Mouse (Mus musculus) midbrain, embryonic 14.5 days (tissue): ENCODE results near the gene Hnrnpl. TPM values are rescaled to one million over a fixed set of nuclear protein-coding genes. Genes with fewer than 3 reads are reported as not detected.

Experiments used
- ATAC-seq: fragments of 200-750 bp; cut with Nextera tagmentation; 2 replicates; pipeline ENCODE4 v1.8.0; 2017; ENCODE audit warnings: moderate number of reproducible peaks, moderate library complexity; ENCODE audit not compliant: low FRiP score, low TSS enrichment
- DNase-seq: peaks from one replicate; pipeline ENCODE4 v3.0.0-alpha.2; 2015
- H3K27ac ChIP-seq: fragments of 300-500 bp; sonication (generic); replicated peaks from 2 replicates; pipeline ENCODE4 v1.5.1; 2014; ENCODE audit warnings: mild to moderate bottlenecking, low read depth, low read length, moderate library complexity
- H3K27me3 ChIP-seq: fragments of 300-500 bp; sonication (generic); 2 replicates; pipeline ENCODE4 v1.6.1; 2014; ENCODE audit warnings: low read length, control low read depth, mixed read lengths; ENCODE audit not compliant: control insufficient read depth, insufficient read depth
- H3K36me3 ChIP-seq: fragments of 300-500 bp; sonication (generic); 2 replicates; pipeline ENCODE4 v1.6.1; 2014; ENCODE audit warnings: low read length, control low read depth; ENCODE audit not compliant: control insufficient read depth, insufficient read depth
- H3K4me1 ChIP-seq: fragments of 300-500 bp; sonication (generic); 2 replicates; pipeline ENCODE4 v1.6.1; 2014; ENCODE audit warnings: mild to moderate bottlenecking, antibody characterized with exemption, low read length, control low read depth; ENCODE audit not compliant: control insufficient read depth, insufficient read depth
- H3K4me2 ChIP-seq: fragments of 300-500 bp; sonication (generic); 2 replicates; pipeline ENCODE4 v1.6.1; 2014; ENCODE audit warnings: mild to moderate bottlenecking, low read length, moderate library complexity
- H3K4me3 ChIP-seq: fragments of 300-500 bp; sonication (generic); replicated peaks from 2 replicates; pipeline ENCODE4 v1.5.1; 2014; ENCODE audit warnings: low read depth, low read length
- H3K9ac ChIP-seq: fragments of 300-500 bp; sonication (generic); replicated peaks from 2 replicates; pipeline ENCODE4 v1.6.1; 2014; ENCODE audit warnings: mild to moderate bottlenecking, low read length, moderate library complexity
- H3K9me3 ChIP-seq: fragments of 300-500 bp; sonication (generic); 2 replicates; pipeline ENCODE4 v1.6.1; 2016; ENCODE audit warnings: low read length, control low read depth, mixed read lengths; ENCODE audit not compliant: control insufficient read depth
- WGBS: fragments of 180-500 bp; shearing (Covaris S2); extraction: QIAGEN DNeasy Blood & Tissue Kit; methylation state at CpG from one replicate; pipeline ENCODE4 v1.1.7; 2014; 5-methylcytosine and 5-hydroxymethylcytosine counted together
- polyA plus RNA-seq: library from polyadenylated mRNA; unstranded; fragments of >200 nt; fragmentation: Nextera tagmentation; extraction: Ambion mirVana; gene quantifications from 2 replicates; pipeline ENCODE4 v1.2.1, GENCODE M21; 2014

The Hnrnpl gene
- polyA plus RNA-seq, 1 experiment from 2014 or later = 170 TPM

DNA sequence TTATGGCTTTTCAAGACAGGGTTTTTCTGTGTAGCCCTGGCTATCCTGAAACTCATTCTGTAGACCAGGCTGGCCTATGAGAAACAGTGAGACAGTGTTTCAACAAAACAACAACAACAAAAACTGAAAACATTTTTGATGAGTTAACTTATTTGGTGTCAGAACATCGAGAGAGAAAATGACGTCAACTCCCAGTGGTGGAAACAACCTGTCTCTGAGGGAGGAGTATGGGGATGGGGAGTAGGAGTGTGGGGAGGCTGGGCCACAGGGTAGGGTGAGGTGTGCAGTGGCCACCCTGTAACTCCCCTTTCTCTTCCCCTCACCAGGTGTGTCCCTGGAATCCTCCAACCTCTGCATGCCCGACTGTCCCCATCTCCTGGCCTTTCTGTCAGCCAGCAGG, 13.8 kb upstream of the Hnrnpl start:
- no peak overlapping the region for H3K4me3 ChIP-seq

DNA sequence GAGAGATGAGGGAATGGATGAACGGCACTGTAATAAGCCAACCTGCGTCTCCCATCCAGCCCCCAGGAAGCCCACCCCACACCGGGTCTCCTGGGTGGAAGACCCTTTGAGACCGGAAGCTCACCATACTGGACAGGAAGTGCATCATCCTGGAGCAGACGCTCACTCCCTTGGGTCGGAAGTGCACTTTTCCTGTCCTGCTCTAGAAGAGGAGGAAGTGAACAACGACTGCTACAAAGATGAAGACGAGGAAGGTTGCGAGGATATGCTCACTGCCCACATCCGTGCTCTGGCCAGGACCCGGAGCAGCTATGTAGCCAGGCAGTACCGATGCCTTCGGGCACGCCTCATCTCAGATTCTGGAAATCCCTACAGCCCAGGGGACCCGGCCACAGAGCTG, 12.5 kb upstream of the Hnrnpl start:
- ATAC-seq (no peak), DNase-seq (no peak)
- Histone ChIP-seq H3K27me3 (no peaks in the 10 kb centered on the region), H3K4me2 (no peak overlapping the region), H3K36me3 (no peaks in the 10 kb centered on the region), H3K9me3 (no peaks in the 10 kb centered on the region), H3K9ac (no peak overlapping the region), H3K27ac (no peak overlapping the region), H3K4me1 (no peaks in the 10 kb centered on the region), H3K4me3 (no peak overlapping the region)
- 86% methylated on average over 15 of the region's 15 CpGs for WGBS

More for the DNA sequence above, 13.8 kb upstream of the Hnrnpl start:
- Histone ChIP-seq H3K9ac (no peak overlapping the region), H3K9me3 (no peaks in the 10 kb centered on the region), H3K4me1 (no peaks in the 10 kb centered on the region), H3K27ac (no peak overlapping the region), H3K27me3 (no peaks in the 10 kb centered on the region), H3K36me3 (no peaks in the 10 kb centered on the region), H3K4me2 (no peak overlapping the region)
- ATAC-seq (no peak), DNase-seq (no peak)
- 85% methylated on average over 3 of the region's 3 CpGs for WGBS

DNA sequence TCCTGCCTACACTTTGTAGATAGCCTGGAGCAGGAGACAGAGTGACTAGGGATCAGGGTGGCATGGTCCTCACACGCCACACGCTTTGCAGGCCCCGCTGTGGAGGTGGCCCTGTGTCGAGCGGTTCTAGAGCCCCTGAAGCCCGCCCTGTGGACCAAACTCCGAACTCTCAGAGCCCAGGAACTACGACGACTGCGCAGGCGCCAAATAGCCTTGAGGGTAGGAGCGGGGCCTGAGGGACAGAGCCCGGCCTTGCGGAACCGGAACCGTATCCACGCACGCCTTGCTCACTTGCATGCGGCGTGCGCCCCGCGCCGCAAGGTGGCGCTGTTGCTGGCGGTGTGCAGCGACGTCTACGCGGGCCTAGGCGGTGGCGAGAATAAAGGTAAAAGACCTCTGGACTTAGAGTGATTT, 11.8 kb upstream of the Hnrnpl start:
- 0 out of 2 replicates have a peak overlapping the region, but pooled peaks have one; percentile 12 for H3K4me3 ChIP-seq
- no peaks in the 10 kb centered on the region for H3K27me3 ChIP-seq
- 14% methylated on average over 32 of the region's 32 CpGs for WGBS
- H3K9me3 ChIP-seq = no peaks in the 10 kb centered on the region
- peak overlapping the region; percentile 14; the same call in 1 of the 2 replicates for H3K9ac ChIP-seq
- H3K27ac ChIP-seq = no peak overlapping the region
- H3K36me3 ChIP-seq = no peaks in the 10 kb centered on the region
- peak; percentile 64 for ATAC-seq
- peak overlapping the region; percentile 45 for H3K4me2 ChIP-seq
- peak; percentile 84 for DNase-seq
- H3K4me1 ChIP-seq = no peaks in the 10 kb centered on the region

DNA sequence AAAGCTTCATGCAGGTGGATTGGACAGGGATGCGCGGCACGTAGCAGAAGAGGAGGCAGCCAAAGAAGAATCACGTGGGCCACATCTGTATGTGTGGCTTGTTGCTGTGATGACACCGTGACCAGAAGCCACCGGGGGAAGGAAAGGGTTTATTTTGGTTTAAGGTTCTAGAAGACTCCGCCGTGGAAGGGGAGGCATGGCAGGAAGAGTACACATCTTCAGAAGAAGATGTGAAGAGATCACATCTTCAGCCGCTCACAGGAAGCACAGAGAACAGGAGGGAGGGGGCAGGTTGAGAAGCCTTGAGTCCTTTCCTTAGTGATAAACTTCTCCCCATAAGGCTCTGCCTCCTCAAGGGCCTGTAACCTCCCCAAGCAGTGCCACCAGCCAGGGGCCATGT, 8.3 kb upstream of the Hnrnpl start:
- DNase-seq (no peak), ATAC-seq (no peak)
- WGBS = 95% methylated on average over 9 of the region's 9 CpGs
- Histone ChIP-seq H3K36me3 (no peaks in the 10 kb centered on the region), H3K9ac (no peak overlapping the region), H3K27me3 (no peaks in the 10 kb centered on the region), H3K4me3 (no peak overlapping the region), H3K27ac (no peak overlapping the region), H3K9me3 (no peaks in the 10 kb centered on the region), H3K4me2 (no peak overlapping the region), H3K4me1 (no peaks in the 10 kb centered on the region)

DNA sequence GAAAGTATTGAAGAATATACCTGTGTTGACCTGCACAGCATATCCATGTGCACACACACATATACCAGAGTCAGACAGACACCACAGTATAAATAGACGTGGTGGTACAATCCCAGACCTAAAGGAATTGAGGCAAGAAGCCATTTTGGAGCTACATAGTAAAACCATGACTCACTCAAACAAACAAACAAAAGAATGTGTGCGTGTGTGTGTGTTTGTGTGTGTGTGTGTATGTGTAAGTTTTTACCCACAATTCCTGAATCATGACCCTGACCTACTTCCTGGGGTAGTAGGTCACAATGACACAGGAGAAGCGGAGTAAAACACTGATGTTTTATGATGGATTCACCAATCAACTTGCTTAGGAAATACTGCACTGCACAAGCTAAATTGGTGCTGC, 6.9 kb upstream of the Hnrnpl start:
- H3K27ac ChIP-seq = no peak overlapping the region
- 90% methylated on average over 3 of the region's 3 CpGs for WGBS
- H3K9me3 ChIP-seq = no peaks in the 10 kb centered on the region
- no peak for ATAC-seq
- no peaks in the 10 kb centered on the region for H3K36me3 ChIP-seq
- no peak for DNase-seq
- H3K4me1 ChIP-seq = no peaks in the 10 kb centered on the region
- no peak overlapping the region for H3K9ac ChIP-seq
- H3K4me3 ChIP-seq = no peak overlapping the region
- H3K4me2 ChIP-seq = no peak overlapping the region
- no peaks in the 10 kb centered on the region for H3K27me3 ChIP-seq

DNA sequence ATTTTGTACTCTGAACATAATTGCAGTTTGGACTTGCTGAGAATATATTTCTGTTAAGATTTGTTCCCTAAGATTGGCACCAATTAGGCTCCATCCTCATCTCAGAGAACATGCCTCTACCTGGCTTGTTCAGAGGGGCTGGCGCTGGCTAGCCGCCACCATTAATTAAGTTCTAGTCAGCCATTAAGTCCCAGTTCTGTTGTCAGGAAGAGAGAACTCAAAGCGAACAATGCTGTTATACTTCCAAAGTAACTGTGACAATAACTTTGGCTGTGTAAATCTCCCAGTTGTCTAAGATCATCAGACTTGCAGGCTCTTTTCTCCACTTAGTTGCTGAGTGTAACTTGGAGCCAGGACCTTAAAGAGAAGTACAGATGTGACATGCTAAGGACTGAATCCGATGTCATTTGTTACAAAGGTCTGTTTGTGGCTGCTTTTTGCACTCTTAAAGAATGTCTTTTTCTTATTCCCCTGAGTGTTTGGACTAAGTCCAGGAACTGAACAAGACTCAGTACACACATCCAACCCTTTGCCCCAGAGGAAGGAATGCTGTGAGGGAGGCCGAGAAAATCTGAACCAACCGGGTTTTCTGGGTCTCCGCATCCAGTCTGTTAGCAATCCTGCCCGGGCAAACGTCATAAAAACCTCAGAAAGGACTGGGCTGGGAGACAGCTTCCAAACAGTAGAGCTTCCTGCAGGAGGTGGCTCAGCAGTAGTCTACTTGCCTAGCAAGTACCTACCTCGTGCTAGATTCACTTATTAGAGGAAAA, 6.3 kb upstream of the Hnrnpl start:
- no peak overlapping the region for H3K4me3 ChIP-seq
- no peaks in the 10 kb centered on the region for H3K36me3 ChIP-seq
- H3K27me3 ChIP-seq = no peaks in the 10 kb centered on the region
- H3K27ac ChIP-seq = 0 out of 2 replicates have a peak overlapping the region, but pooled peaks have one; percentile 32
- no peaks in the 10 kb centered on the region for H3K9me3 ChIP-seq
- H3K4me1 ChIP-seq = no peaks in the 10 kb centered on the region
- H3K4me2 ChIP-seq = no peak overlapping the region
- H3K9ac ChIP-seq = no peak overlapping the region; the same call in 1 of the 2 replicates
- DNase-seq (no peak), ATAC-seq (no peak)
- WGBS = 29% methylated on average over 10 of the region's 10 CpGs

DNA sequence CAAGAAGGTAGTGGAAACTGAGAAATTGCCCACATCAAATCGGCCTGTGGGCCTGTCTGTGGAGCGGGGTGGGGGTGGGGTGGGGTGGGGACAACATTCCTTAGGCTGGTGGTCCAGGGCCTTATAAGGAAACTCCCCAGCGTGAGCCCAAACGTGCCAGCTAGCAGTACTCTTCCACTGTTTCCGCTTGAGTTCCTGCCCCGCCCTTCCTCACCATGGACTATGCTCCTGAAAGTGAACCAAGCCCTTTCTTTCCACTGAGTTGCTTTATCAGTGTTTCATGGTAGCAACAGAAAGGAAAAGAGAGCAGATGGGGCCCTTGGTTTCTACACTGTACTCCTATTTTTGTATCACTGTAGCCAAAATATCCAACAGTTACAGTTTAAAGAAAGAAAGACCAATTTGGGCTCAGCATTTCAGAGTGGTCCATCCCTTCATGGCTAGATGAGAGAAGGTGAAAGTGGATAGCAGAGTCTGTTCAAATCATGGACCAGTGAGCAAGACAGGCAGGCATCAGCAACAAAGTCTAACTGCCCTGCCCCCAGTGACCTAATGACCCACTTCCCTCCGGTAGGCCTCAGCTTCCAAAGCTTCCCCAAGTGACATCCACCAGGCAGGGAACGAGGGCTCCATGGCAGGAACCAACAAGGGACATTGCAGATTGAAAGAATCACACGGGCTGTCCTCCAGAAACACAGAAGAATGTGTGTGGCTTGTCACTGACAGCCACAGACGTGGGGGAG, 5.3 kb upstream of the Hnrnpl start:
- DNase-seq (no peak), ATAC-seq (no peak)
- 11% methylated on average over 10 of the region's 10 CpGs for WGBS
- H3K9me3 ChIP-seq = no peaks in the 10 kb centered on the region
- H3K9ac ChIP-seq = no peak overlapping the region; the same call in 1 of the 2 replicates
- no peak overlapping the region for H3K4me3 ChIP-seq
- no peak overlapping the region for H3K4me2 ChIP-seq
- H3K27me3 ChIP-seq = no peaks in the 10 kb centered on the region
- no peaks in the 10 kb centered on the region for H3K36me3 ChIP-seq
- H3K4me1 ChIP-seq = 0 out of 2 replicates have a peak, but pooled peaks cover 5% of the 10 kb centered on the region
- H3K27ac ChIP-seq = 0 out of 2 replicates have a peak overlapping the region, but pooled peaks have one; percentile 32

DNA sequence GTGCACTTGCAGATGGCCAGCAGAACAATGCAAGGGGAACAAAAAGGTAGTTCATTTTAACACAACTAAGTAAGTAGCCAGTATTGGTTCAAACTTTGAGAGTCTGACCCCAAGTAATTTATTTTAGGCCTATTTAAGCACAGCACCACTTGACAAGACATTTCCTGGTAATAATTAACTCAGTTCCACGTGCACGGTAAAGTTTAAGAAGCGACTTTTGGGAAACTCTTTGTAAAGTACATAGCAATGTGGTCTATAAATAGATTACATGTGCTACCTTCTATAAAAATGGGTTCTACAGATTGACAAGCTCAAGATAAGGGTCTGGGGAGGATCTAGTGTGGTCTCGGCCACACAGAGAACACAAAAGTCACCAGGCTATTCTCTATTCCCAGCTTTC, 4.6 kb upstream of the Hnrnpl start:
- WGBS = 76% methylated on average over 4 of the region's 4 CpGs
- H3K4me1 ChIP-seq = 0 out of 2 replicates have a peak, but pooled peaks cover 9% of the 10 kb centered on the region
- no peak for DNase-seq
- no peaks in the 10 kb centered on the region for H3K9me3 ChIP-seq
- H3K4me2 ChIP-seq = no peak overlapping the region
- no peaks in the 10 kb centered on the region for H3K36me3 ChIP-seq
- H3K27me3 ChIP-seq = no peaks in the 10 kb centered on the region
- no peak for ATAC-seq
- H3K4me3 ChIP-seq = no peak overlapping the region
- H3K27ac ChIP-seq = no peak overlapping the region
- H3K9ac ChIP-seq = no peak overlapping the region
